Mouse (Mus musculus) urinary bladder, postnatal 14 days (tissue): Measurements from ENCODE around the gene Gm14327.
"Not testable (repeated sequence)": the region's sequence is repeated elsewhere in the genome, so short reads cannot be mapped to it uniquely, and the experiment has no call there.

Experiments
- DNase-seq: peaks from one replicate; pipeline ENCODE4 v3.0.0; 2021; ENCODE audit warnings: low spot score

Gm14327 gene

DNA sequence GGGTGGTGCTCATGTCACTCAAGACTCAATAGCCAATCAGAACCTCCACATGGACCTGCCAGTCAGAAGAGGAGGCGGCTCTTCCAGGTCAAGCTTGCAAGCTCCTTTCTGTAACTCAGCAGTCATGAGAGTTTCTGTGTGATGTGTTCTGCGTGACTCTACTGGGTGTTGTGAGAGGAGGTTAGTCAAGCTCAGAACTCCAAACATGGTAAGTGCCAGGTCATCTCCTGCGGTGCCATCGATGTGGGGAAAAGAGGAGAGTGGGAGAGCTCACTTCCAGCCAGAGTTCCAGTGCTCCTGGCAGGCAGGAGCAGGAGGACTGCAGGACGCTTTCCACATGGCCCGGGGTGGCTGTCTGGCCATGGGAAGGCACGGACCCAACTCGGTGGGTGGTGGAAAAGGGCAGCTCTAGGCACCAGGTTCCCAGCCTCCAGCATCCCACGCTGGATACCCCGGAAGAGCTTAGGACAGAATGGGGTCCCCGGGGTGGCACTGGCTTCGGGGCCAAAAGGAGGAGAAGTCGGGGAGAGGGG is at the start of gene Gm14327:
Gm14327 (plus strand) TSS at position 51 of the 533 bp plus-strand sequence.
- DNase-seq = not testable (repeated sequence)

DNA sequence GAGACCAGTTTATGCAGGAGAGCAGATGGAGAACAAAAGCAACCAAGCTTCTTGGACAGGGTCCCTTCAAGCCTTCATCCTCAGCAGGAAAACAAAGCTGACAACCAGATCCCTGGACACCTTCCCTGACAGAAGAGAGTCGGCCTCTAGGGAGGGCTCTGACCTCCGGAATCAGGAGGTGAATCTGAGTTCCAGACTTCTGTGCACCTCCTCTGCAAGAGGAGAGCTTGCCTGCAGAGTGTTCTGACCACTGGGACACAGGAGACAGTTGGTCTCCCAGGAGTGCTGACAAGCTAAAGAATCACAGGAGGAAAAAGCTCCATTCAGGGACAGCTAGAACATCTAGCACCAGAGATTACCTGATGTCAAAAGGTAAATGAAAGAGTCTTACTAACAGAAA is 34.6 kb upstream of the Gm14327 start:
- not testable (repeated sequence) for DNase-seq

DNA sequence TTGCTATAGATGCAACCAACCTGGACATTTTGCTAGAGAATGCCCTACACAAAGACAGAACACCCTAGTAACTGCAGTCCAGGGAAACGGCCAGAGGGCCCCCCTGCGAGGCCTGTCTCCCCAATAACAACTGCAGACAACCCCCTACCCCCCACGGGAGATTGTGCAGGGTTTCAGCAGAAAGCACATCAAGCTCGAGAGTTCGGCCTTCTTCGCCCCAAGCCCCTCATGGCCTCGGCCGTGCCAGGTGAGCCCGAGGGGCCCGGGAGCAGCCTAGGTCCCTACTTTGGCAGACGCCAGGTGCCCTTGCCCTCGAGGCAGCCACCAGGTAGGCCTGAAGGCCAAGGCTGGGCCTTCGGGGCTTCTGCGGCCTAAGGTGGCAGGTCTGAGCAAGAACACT is 9.2 kb upstream of the Gm14327 start:
- DNase-seq = not testable (repeated sequence)

DNA sequence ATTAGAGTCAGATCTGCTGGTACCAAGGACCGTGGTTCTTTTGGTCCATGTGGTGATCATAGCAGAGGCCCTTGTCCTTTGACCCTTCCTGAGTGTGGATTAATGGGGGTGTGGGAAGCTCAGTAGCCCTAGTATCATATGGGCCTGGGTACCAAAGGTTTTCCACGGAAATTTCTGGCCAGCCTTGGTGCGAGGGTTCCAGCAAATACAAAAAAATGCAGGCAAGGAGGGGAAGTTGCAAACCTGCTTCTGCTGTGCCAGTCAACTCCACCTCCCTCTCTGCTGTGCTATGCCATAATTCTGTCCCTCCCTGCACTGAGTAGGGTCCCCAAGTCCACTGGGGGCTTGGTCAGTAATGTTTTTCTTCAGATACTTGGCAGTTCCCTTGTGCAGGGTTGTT is 1.3 kb downstream of the Gm14327 start:
- not testable (repeated sequence) for DNase-seq

DNA sequence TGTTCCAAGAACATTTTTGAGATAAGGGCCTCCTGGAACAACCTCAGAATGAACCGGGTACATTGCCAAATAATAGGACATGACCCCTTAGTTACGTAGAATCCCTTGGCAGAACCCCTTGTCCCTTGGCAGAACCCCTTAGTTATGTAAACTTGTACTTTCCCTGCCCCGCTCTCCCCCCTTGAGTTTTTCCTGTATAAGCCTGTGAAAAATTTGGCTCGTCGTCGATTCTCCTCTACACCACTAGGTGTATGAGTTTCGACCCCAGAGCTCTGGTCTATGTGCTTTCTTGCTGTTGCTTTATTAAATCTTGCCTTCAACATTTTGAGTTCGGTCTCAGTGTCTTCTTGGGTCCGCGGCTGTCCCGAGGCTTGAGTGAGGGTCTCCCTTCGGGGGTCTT is 6.4 kb downstream of the Gm14327 start:
- DNase-seq = not testable (repeated sequence)

DNA sequence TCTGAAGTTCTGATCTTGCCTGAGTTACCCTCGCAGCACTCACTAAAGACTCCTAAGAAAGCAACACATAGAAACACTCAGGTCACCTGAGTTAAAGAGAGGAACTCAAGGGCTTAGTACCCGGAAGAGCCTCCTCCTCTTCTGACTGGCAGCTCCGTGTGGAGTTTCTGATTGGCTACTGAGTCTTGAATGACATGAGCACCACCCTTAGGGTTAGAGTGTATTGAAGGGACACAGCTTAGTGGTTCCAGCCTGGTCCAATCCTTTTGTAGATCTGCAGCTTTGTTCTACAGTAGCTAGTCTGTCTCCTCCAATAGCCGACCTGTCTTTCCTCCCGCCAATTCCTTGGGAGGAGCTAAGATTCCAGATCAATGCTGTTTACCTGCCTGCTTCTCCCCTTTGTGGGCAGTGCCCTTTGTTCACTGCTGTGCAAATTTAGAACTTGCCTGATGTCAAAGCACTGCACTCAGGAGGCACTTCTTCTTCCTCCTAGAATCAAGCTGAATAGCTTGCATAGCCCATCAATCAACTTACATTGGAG is 28.7 kb downstream of the Gm14327 start, which contains the start of gene Zfp972:
Zfp972 (minus strand) TSS at position 51 of the 541 bp plus-strand sequence.
- DNase-seq = not testable (repeated sequence)
